Mouse (Mus musculus) hindbrain, embryonic 12.5 days (tissue): Measurements from ENCODE around the gene Olfr1328. TPM values are rescaled to one million over a fixed set of nuclear protein-coding genes. Genes with fewer than 3 reads are reported as not detected.
"Not testable (repeated sequence)": the region's sequence is repeated elsewhere in the genome, so short reads cannot be mapped to it uniquely, and the experiment has no call there.

ENCODE experiments used
- ATAC-seq: fragments of 200-750 bp; cut with Nextera tagmentation; 2 replicates; pipeline ENCODE4 v1.8.0; 2017; ENCODE audit warnings: moderate TSS enrichment; ENCODE audit not compliant: low FRiP score
- H3K27ac ChIP-seq: fragments of 300-500 bp; sonication (generic); 2 replicates; pipeline ENCODE4 v1.5.1; 2016; ENCODE audit warnings: mild to moderate bottlenecking
- H3K27me3 ChIP-seq: fragments of 300-500 bp; sonication (generic); 2 replicates; pipeline ENCODE4 v1.6.1; 2016; ENCODE audit warnings: mild to moderate bottlenecking
- H3K36me3 ChIP-seq: fragments of 300-500 bp; sonication (generic); 2 replicates; pipeline ENCODE4 v1.6.1; 2016; ENCODE audit warnings: mild to moderate bottlenecking
- H3K4me1 ChIP-seq: fragments of 300-500 bp; sonication (generic); 2 replicates; pipeline ENCODE4 v1.6.1; 2016
- H3K4me2 ChIP-seq: fragments of 300-500 bp; sonication (generic); replicated peaks from 2 replicates; pipeline ENCODE4 v1.6.1; 2016; ENCODE audit warnings: mild to moderate bottlenecking
- H3K4me3 ChIP-seq: fragments of 300-500 bp; sonication (generic); 2 replicates; pipeline ENCODE4 v1.5.1; 2016; ENCODE audit warnings: mild to moderate bottlenecking
- H3K9ac ChIP-seq: fragments of 300-500 bp; sonication (generic); 2 replicates; pipeline ENCODE4 v1.6.1; 2016; ENCODE audit warnings: mild to moderate bottlenecking, moderate library complexity
- H3K9me3 ChIP-seq: fragments of 300-500 bp; sonication (generic); replicated peaks from 2 replicates; pipeline ENCODE4 v1.6.1; 2016; ENCODE audit warnings: mild to moderate bottlenecking
- WGBS: fragments of 180-500 bp; shearing (Covaris S2); methylation state at CpG from one replicate; pipeline ENCODE4 v1.1.7; 2016; 5-methylcytosine and 5-hydroxymethylcytosine counted together
- polyA plus RNA-seq: library from polyadenylated mRNA; unstranded; fragments of >200 nt; fragmentation: Nextera tagmentation; extraction: Ambion mirVana; gene quantifications from 2 replicates; pipeline ENCODE4 v1.2.1, GENCODE M21; 2016

The Olfr1328 gene
- not detected in 2 replicates for polyA plus RNA-seq

GRCm38 (mm10) chr4:118938512-118938911 lies at the start of gene Olfr1328:
TSS of gene Olfr1328 (minus strand) at chr4:118938612.
- no peaks in the 10 kb centered on the region for H3K27me3 ChIP-seq
- 78% methylated on average over 2 of the region's 2 CpGs for WGBS

GRCm38 (mm10) chr4:118985291-118985690 lies 46.9 kb upstream of the Olfr1328 start:
- Histone ChIP-seq H3K4me2 (no peak overlapping the region), H3K36me3 (no peaks in the 10 kb centered on the region), H3K4me3 (no peak overlapping the region), H3K27ac (no peak overlapping the region), H3K4me1 (no peaks in the 10 kb centered on the region), H3K9me3 (no peaks in the 10 kb centered on the region), H3K9ac (no peak overlapping the region), H3K27me3 (no peaks in the 10 kb centered on the region; the same call in 1 of the 2 replicates)
- 86% methylated on average over 4 of the region's 4 CpGs for WGBS
- ATAC-seq, result no peak

More at GRCm38 (mm10) chr4:118938512-118938911, at the start of gene Olfr1328:
- Histone ChIP-seq H3K9me3 (no peaks in the 10 kb centered on the region), H3K4me2 (no peak within 1 kb of the TSS), H3K9ac (no peak within 1 kb of the TSS), H3K36me3 (no peaks in the 10 kb centered on the region), H3K4me1 (no peaks in the 10 kb centered on the region), H3K27ac (no peak within 1 kb of the TSS), H3K4me3 (no peak within 1 kb of the TSS)
- ATAC-seq, result no peak

GRCm38 (mm10) chr4:118973281-118973680 lies 34.9 kb upstream of the Olfr1328 start:
- Histone ChIP-seq H3K27me3 (no peaks in the 10 kb centered on the region), H3K36me3 (no peaks in the 10 kb centered on the region), H3K4me1 (no peaks in the 10 kb centered on the region), H3K9me3 (no peaks in the 10 kb centered on the region), H3K4me2 (no peak overlapping the region), H3K9ac (no peak overlapping the region), H3K27ac (no peak overlapping the region), H3K4me3 (no peak overlapping the region)
- whole genome bisulfite sequencing, result 84% methylated on average over 2 of the region's 2 CpGs
- no peak for ATAC-seq

- Histone ChIP-seq H3K4me1 (no peaks in the 10 kb centered on the region), H3K27me3 (no peaks in the 10 kb centered on the region), H3K4me2 (no peak overlapping the region), H3K36me3 (no peaks in the 10 kb centered on the region), H3K4me3 (no peak overlapping the region), H3K27ac (no peak overlapping the region), H3K9me3 (no peaks in the 10 kb centered on the region), H3K9ac (no peak overlapping the region)
- WGBS, result 95% methylated on average over 15 of the region's 15 CpGs
- no peak for ATAC-seq
These were observed 29.3 kb upstream of the Olfr1328 start for GRCm38 (mm10) chr4:118967711-118968110.

- Histone ChIP-seq H3K9ac (no peak within 1 kb of the TSS), H3K4me3 (no peak within 1 kb of the TSS), H3K27ac (no peak within 1 kb of the TSS), H3K36me3 (no peaks in the 10 kb centered on the region), H3K4me2 (no peak within 1 kb of the TSS), H3K4me1 (no peaks in the 10 kb centered on the region), H3K9me3 (no peaks in the 10 kb centered on the region), H3K27me3 (no peaks in the 10 kb centered on the region)
- ATAC-seq, result no peak
- 95% methylated on average over 2 of the region's 2 CpGs for WGBS
These were observed 22.8 kb upstream of the Olfr1328 start, which contains the start of gene Lao1 for GRCm38 (mm10) chr4:118961141-118961628. TSS of gene Lao1 (plus strand) at chr4:118961578.

- no peaks in the 10 kb centered on the region for H3K4me1 ChIP-seq
- H3K9ac ChIP-seq, result no peak overlapping the region
- no peak overlapping the region for H3K4me2 ChIP-seq
- no peaks in the 10 kb centered on the region for H3K27me3 ChIP-seq
- no peaks in the 10 kb centered on the region for H3K9me3 ChIP-seq
- no peak overlapping the region for H3K4me3 ChIP-seq
- no peaks in the 10 kb centered on the region for H3K36me3 ChIP-seq
- WGBS, result 86% methylated on average over 7 of the region's 7 CpGs
- no peak overlapping the region for H3K27ac ChIP-seq
- ATAC-seq, result no peak
These were observed 20.4 kb upstream of the Olfr1328 start for GRCm38 (mm10) chr4:118958812-118959211.

GRCm38 (mm10) chr4:118931326-118931725 lies 7.1 kb downstream of the Olfr1328 start:
- H3K4me1 ChIP-seq, H3K27ac ChIP-seq, H3K4me3 ChIP-seq, ATAC-seq, H3K9me3 ChIP-seq, H3K4me2 ChIP-seq, H3K9ac ChIP-seq, H3K36me3 ChIP-seq, H3K27me3 ChIP-seq: not testable (repeated sequence)
- 78% methylated on average over 3 of the region's 3 CpGs for WGBS

GRCm38 (mm10) chr4:118917365-118917764 lies 21.0 kb downstream of the Olfr1328 start, which contains the start of gene Olfr1329:
TSS of gene Olfr1329 (minus strand) at chr4:118917465.
- not testable (repeated sequence) for H3K36me3 ChIP-seq
- WGBS, result 78% methylated on average over 2 of the region's 2 CpGs

GRCm38 (mm10) chr4:118901981-118902380 lies 36.4 kb downstream of the Olfr1328 start:
- H3K27ac ChIP-seq, result no peak overlapping the region
- H3K4me3 ChIP-seq, result no peak overlapping the region
- no peaks in the 10 kb centered on the region for H3K27me3 ChIP-seq
- H3K36me3 ChIP-seq, result no peaks in the 10 kb centered on the region
- no peaks in the 10 kb centered on the region for H3K9me3 ChIP-seq
- H3K4me1 ChIP-seq, result no peaks in the 10 kb centered on the region
- H3K4me2 ChIP-seq, result no peak overlapping the region
- H3K9ac ChIP-seq, result no peak overlapping the region
- no peak for ATAC-seq
- 69% methylated on average over 2 of the region's 2 CpGs for WGBS

More at GRCm38 (mm10) chr4:118917365-118917764, 21.0 kb downstream of the Olfr1328 start, which contains the start of gene Olfr1329:
- H3K4me2 ChIP-seq, H3K4me3 ChIP-seq, H3K4me1 ChIP-seq, H3K9ac ChIP-seq, H3K9me3 ChIP-seq, H3K27me3 ChIP-seq, ATAC-seq, H3K27ac ChIP-seq: not testable (repeated sequence)

- WGBS, result 87% methylated on average over 1 of the region's 1 CpGs
- Histone ChIP-seq H3K4me2 (no peak within 1 kb of the TSS), H3K4me1 (no peaks in the 10 kb centered on the region), H3K27ac (no peak within 1 kb of the TSS), H3K9ac (no peak within 1 kb of the TSS), H3K9me3 (no peaks in the 10 kb centered on the region), H3K27me3 (no peaks in the 10 kb centered on the region), H3K4me3 (no peak within 1 kb of the TSS), H3K36me3 (no peaks in the 10 kb centered on the region)
- ATAC-seq, result no peak
These were observed 50.1 kb downstream of the Olfr1328 start, which contains the start of gene Olfr1330 for GRCm38 (mm10) chr4:118888297-118888696. TSS of gene Olfr1330 (plus strand) at chr4:118888597.

Other genes with a start within 250 kb of the Olfr1328 start
- 0.09 TPM in 1 of 2 replicates, not detected in the other for gene Olfr1342, start 245.9 kb downstream of the Olfr1328 start, polyA plus RNA-seq
- gene Olfr1341, start 235.1 kb downstream of the Olfr1328 start, polyA plus RNA-seq, result not detected in 2 replicates
- gene Olfr1340, start 218.5 kb downstream of the Olfr1328 start, polyA plus RNA-seq, result not detected in 2 replicates
- not detected in 2 replicates for gene Olfr1339, start 206.4 kb downstream of the Olfr1328 start, polyA plus RNA-seq
- not detected in 2 replicates for gene Olfr1338, start 179.9 kb downstream of the Olfr1328 start, polyA plus RNA-seq
- gene Olfr1337, start 156.0 kb downstream of the Olfr1328 start, polyA plus RNA-seq, result not detected in 2 replicates
- not detected in 2 replicates for gene Olfr1335, start 128.7 kb downstream of the Olfr1328 start, polyA plus RNA-seq
- gene Olfr1333, start 102.3 kb downstream of the Olfr1328 start, polyA plus RNA-seq, result not detected in 2 replicates
- gene Olfr1331, start 74.0 kb downstream of the Olfr1328 start, polyA plus RNA-seq, result not detected in 2 replicates
- gene Olfr1330, start 50.0 kb downstream of the Olfr1328 start, polyA plus RNA-seq, result not detected in 2 replicates
- gene Olfr1329, start 21.1 kb downstream of the Olfr1328 start, polyA plus RNA-seq, result not detected in 2 replicates
- gene Lao1, start 23.0 kb upstream of the Olfr1328 start, polyA plus RNA-seq, result not detected in 2 replicates
- gene Slc2a1, start 170.1 kb upstream of the Olfr1328 start, polyA plus RNA-seq, result 103 and 112 TPM in 2 replicates
- 7.3 and 9.7 TPM in 2 replicates for gene Zfp691, start 235.6 kb upstream of the Olfr1328 start, polyA plus RNA-seq